Mouse (Mus musculus) brain, embryonic 14.5 days (tissue): Measurements from ENCODE around the gene Trarg1.

ENCODE experiments used
- CTCF ChIP-seq: fragments of 200-500 bp; IDR thresholded peaks from 2 replicates; pipeline ENCODE4 v1.5.1; 2012; ENCODE audit warnings: inconsistent platforms, mild to moderate bottlenecking, moderate library complexity, borderline replicate concordance; ENCODE audit not compliant: insufficient read depth, insufficient read length; ENCODE audit errors: extremely low read depth
- POLR2A ChIP-seq: fragments of 200-500 bp; IDR thresholded peaks from 2 replicates; pipeline ENCODE4 v1.6.1; 2012; ENCODE audit warnings: mild to moderate bottlenecking, inconsistent platforms, borderline replicate concordance; ENCODE audit not compliant: poor library complexity, insufficient read depth, insufficient read length, severe bottlenecking; ENCODE audit errors: extremely low read depth

DNA sequence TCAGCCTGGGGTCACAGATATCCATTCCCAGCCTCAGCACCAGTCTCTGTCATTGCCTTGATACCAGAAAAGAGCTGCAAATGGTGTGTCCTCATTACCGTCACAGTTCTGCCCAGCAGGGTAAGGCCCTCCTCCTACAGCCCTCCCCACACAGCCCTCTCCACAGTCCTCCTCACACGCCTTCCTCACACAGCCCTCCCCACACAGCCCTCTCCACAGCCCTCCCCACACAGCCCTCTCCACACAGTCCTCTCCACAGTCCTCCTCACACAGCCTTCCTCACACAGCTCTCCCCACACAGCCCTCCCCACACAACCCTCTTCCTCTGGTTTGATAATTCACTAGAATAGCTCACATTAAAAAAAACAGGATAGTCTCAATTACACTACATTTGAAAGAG is 49.6 kb upstream of the Trarg1 start:
- TF ChIP-seq CTCF = no peak
- TF ChIP-seq POLR2A = no peak
